ENCODE assay signal across 12 mouse cellular contexts in the genomic region with DNA sequence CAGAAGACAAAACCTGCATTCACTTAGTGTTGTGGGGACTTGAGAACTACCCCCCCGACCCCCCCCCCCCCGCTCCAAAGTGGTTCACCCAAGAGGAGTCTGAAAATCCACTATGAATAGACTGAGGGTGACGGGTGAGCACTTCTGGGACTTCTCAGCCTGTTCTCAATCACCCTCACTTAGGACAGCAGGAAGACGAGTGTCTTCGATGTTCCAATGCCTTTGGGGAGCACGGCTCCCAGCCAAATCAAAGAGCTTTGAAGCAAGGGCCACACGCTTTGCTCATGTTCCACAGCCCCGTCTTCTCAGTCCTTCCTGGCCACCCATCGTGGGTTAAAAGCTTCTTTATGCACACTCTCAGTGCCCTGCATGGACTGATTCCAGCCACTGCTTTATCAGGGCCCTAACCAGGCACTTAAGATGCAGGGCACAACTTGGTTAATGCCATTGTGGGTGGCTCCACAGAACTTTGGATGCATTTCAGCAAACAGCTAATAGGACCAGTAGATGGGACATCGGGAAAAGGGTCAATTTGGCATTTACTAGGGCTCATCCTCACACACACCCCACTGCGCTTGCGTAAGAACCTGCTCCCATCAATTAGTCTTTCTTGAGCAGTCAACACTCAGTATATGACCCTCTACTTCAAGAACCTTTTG.
A peak's percentile ranks its signal among the peaks of the same experiment; 100 is the strongest.
DNase-seq lines count a peak whose midpoint lies in the region; ATAC-seq and TF ChIP-seq lines count a peak whose summit lies in the region.
"Had no signal": no experiment of that assay in that cellular context is flagged by ENCODE, and none has a peak within 500 bp of the region (broad histone marks: within the 10 kb centered on the region; RNA-seq: fewer than 3 reads in every experiment).

No protein-coding gene starts in this region.

- no peak overlapping the region for H3K4me2 ChIP-seq in heart, embryonic 15.5 days
- no peak overlapping the region for H3K4me2 ChIP-seq in neural tube, embryonic 13.5 days
- H3K4me2 ChIP-seq in hindbrain, embryonic 14.5 days (replicated peaks) = no peak overlapping the region
- no peak overlapping the region for H3K4me2 ChIP-seq in myocyte (ENCODE audit: low read depth)

- 50% methylated on average over 12 of the region's 12 CpGs for WGBS in heart, embryonic 15.5 days
- 56% methylated on average over 12 of the region's 12 CpGs for WGBS in neural tube, embryonic 13.5 days
- WGBS in hindbrain, embryonic 14.5 days = 60% methylated on average over 12 of the region's 12 CpGs

- no peaks in the 10 kb centered on the region for H3K9me3 ChIP-seq in heart, embryonic 15.5 days (replicated peaks)
- no peaks in the 10 kb centered on the region for H3K9me3 ChIP-seq in neural tube, embryonic 13.5 days
- H3K9me3 ChIP-seq in hindbrain, embryonic 14.5 days (ENCODE audit: control insufficient read depth, low read length) = no peaks in the 10 kb centered on the region
- H3K9me3 ChIP-seq: liver, embryonic 13.5 days had no signal

- peak overlapping the region; percentile 39 for H3K27ac ChIP-seq in heart, embryonic 15.5 days
- H3K27ac ChIP-seq in neural tube, embryonic 13.5 days (replicated peaks) = peak overlapping the region; percentile 69; the same call in 1 of the 2 replicates
- H3K27ac ChIP-seq in hindbrain, embryonic 14.5 days = 0 out of 2 replicates have a peak overlapping the region, but pooled peaks have one; percentile 36
- H3K27ac ChIP-seq: liver, embryonic 13.5 days had no signal

- H3K4me1 ChIP-seq in heart, embryonic 15.5 days (replicated peaks) = peaks cover 63% of the 10 kb centered on the region
- peaks cover 65% of the 10 kb centered on the region for H3K4me1 ChIP-seq in neural tube, embryonic 13.5 days (replicated peaks)
- H3K4me1 ChIP-seq in hindbrain, embryonic 14.5 days (replicated peaks; ENCODE audit: control insufficient read depth, insufficient read depth, low read length) = peaks cover 24% of the 10 kb centered on the region; the same call in 1 of the 2 replicates

- no peak overlapping the region for H3ac ChIP-seq in myocyte (ENCODE audit: control insufficient read depth, insufficient read length)

- intact Hi-C loops in heart, postnatal 25 days (cut with DNase I) = no loop called here

- no peak overlapping the region for H3K4me3 ChIP-seq in heart, embryonic 15.5 days
- no peak overlapping the region for H3K4me3 ChIP-seq in neural tube, embryonic 13.5 days
- H3K4me3 ChIP-seq in hindbrain, embryonic 14.5 days (replicated peaks; ENCODE audit: low read length) = no peak overlapping the region
- no peak overlapping the region for H3K4me3 ChIP-seq in myocyte
- H3K4me3 ChIP-seq: liver, embryonic 13.5 days had no signal

- H3K27me3 ChIP-seq in heart, embryonic 15.5 days = no peaks in the 10 kb centered on the region
- no peaks in the 10 kb centered on the region for H3K27me3 ChIP-seq in neural tube, embryonic 13.5 days
- H3K27me3 ChIP-seq in hindbrain, embryonic 14.5 days (ENCODE audit: control insufficient read depth, insufficient read depth, low read length) = no peaks in the 10 kb centered on the region
- no peaks in the 10 kb centered on the region for H3K27me3 ChIP-seq in myocyte (ENCODE audit: control insufficient read depth, insufficient read depth, insufficient read length)
- H3K27me3 ChIP-seq: CH12.LX; liver, embryonic 13.5 days had no signal

- TF ChIP-seq POLR2A in myocyte (IDR thresholded peaks at IDR 0.05; ENCODE audit: insufficient read length, low read depth) = no peak

- no peak for DNase-seq in heart, postnatal 25 days (ENCODE audit: low spot score)
- no peak for DNase-seq in neural tube, embryonic 10.5 days (ENCODE audit: extremely low spot score, low spot score)
- DNase-seq in hindbrain, embryonic 14.5 days (ENCODE audit: low spot score) = no peak
- DNase-seq in thymus, postnatal 36 days = no peak
- DNase-seq in testis, postnatal 14 days (ENCODE audit: low spot score) = no peak
- DNase-seq: cerebellum, postnatal 36 days; gastrocnemius, postnatal 14 days; liver, embryonic 13.5 days had no signal

- H3K9ac ChIP-seq in heart, embryonic 15.5 days = no peak overlapping the region
- H3K9ac ChIP-seq in neural tube, embryonic 13.5 days = no peak overlapping the region
- H3K9ac ChIP-seq in hindbrain, embryonic 14.5 days = no peak overlapping the region
- H3K9ac ChIP-seq: liver, embryonic 13.5 days had no signal

- no peaks in the 10 kb centered on the region; the same call in 1 of the 2 replicates for H3K36me3 ChIP-seq in heart, embryonic 15.5 days
- no peaks in the 10 kb centered on the region for H3K36me3 ChIP-seq in neural tube, embryonic 13.5 days
- H3K36me3 ChIP-seq in hindbrain, embryonic 14.5 days (replicated peaks; ENCODE audit: control insufficient read depth, insufficient read depth) = 0 out of 2 replicates have a peak, but pooled peaks cover 8% of the 10 kb centered on the region
- H3K36me3 ChIP-seq in myocyte (ENCODE audit: control insufficient read depth, insufficient read depth) = no peaks in the 10 kb centered on the region

- no peak for ATAC-seq in heart, embryonic 15.5 days (replicated peaks; ENCODE audit: insufficient number of reproducible peaks, insufficient read depth, low FRiP score, low read depth)
- peak; percentile 71; the same call in 1 of the 2 replicates for ATAC-seq in neural tube, embryonic 13.5 days (ENCODE audit: low read depth)
- ATAC-seq in hindbrain, embryonic 14.5 days (ENCODE audit: low FRiP score) = peak; percentile 67; the same call in 1 of the 2 replicates

- H3K79me2 ChIP-seq in myocyte (ENCODE audit: control insufficient read depth, insufficient read depth) = peaks cover 39% of the 10 kb centered on the region

TF ChIP-seq in myocyte, 11 proteins besides CTCF, POLR2A, EP300 and RAD21:
- no peak for TF ChIP-seq E2F4 (IDR thresholded peaks at IDR 0.05; ENCODE audit: insufficient read depth)
- no peak for TF ChIP-seq MAX (IDR thresholded peaks at IDR 0.05; ENCODE audit: low read depth)
- 0 out of 2 replicates have a peak, but pooled peaks have one; percentile 8 for TF ChIP-seq CEBPB (IDR thresholded peaks at IDR 0.05; ENCODE audit: insufficient read depth, poor library complexity, severe bottlenecking)
